Mouse (Mus musculus): ENCODE data around the gene Slc12a9.
A peak's percentile ranks its signal among the peaks of the same experiment; 100 is the strongest.

The Slc12a9 gene

GRCm38 (mm10) chr5:137313466-137314192, 19.8 kb downstream of the Slc12a9 start:
- DNase-seq (ENCODE audit: extremely low read depth, insufficient read length, low spot score) = no peak

- no peak for DNase-seq (ENCODE audit: extremely low read depth, insufficient read length, low spot score)
Measured at GRCm38 (mm10) chr5:137308356-137308755, 25.0 kb downstream of the Slc12a9 start.

- DNase-seq (ENCODE audit: extremely low read depth, insufficient read length, low spot score) = peak; percentile 94
Measured at GRCm38 (mm10) chr5:137307071-137307912, 26.1 kb downstream of the Slc12a9 start, which contains the start of gene Srrt. TSS of gene Srrt (minus strand) at chr5:137307674.

GRCm38 (mm10) chr5:137306439-137307005, 26.9 kb downstream of the Slc12a9 start:
- DNase-seq (ENCODE audit: extremely low read depth, insufficient read length, low spot score) = no peak

- DNase-seq (ENCODE audit: extremely low read depth, insufficient read length, low spot score) = peak; percentile 45
Measured at GRCm38 (mm10) chr5:137305822-137306221, 27.6 kb downstream of the Slc12a9 start.

GRCm38 (mm10) chr5:137304816-137305215, 28.6 kb downstream of the Slc12a9 start:
- no peak for DNase-seq (ENCODE audit: extremely low read depth, insufficient read length, low spot score)

- no peak for DNase-seq (ENCODE audit: extremely low read depth, insufficient read length, low spot score)
Measured at GRCm38 (mm10) chr5:137304165-137304564, 29.2 kb downstream of the Slc12a9 start.

- no peak for DNase-seq (ENCODE audit: extremely low read depth, insufficient read length, low spot score)
Measured at GRCm38 (mm10) chr5:137303609-137304008, 29.8 kb downstream of the Slc12a9 start.

- peak; percentile 34 for DNase-seq (ENCODE audit: extremely low read depth, insufficient read length, low spot score)
Measured at GRCm38 (mm10) chr5:137301253-137301652, 32.1 kb downstream of the Slc12a9 start.

- no peak for DNase-seq (ENCODE audit: extremely low read depth, insufficient read length, low spot score)
Measured at GRCm38 (mm10) chr5:137299240-137299639, 34.2 kb downstream of the Slc12a9 start.

GRCm38 (mm10) chr5:137297126-137297525, 36.3 kb downstream of the Slc12a9 start:
- DNase-seq (ENCODE audit: extremely low read depth, insufficient read length, low spot score) = no peak

- no peak for DNase-seq (ENCODE audit: extremely low read depth, insufficient read length, low spot score)
Measured at GRCm38 (mm10) chr5:137295712-137296111, 37.7 kb downstream of the Slc12a9 start.

GRCm38 (mm10) chr5:137295296-137295695, 38.1 kb downstream of the Slc12a9 start:
- no peak for DNase-seq (ENCODE audit: extremely low read depth, insufficient read length, low spot score)

GRCm38 (mm10) chr5:137294744-137295093, 38.7 kb downstream of the Slc12a9 start:
- no peak for DNase-seq (ENCODE audit: extremely low read depth, insufficient read length, low spot score)

GRCm38 (mm10) chr5:137293839-137294743, 39.3 kb downstream of the Slc12a9 start, which contains the start of gene Ufsp1:
TSS of gene Ufsp1 (plus strand) at chr5:137294629.
- peak; percentile 99 for DNase-seq (ENCODE audit: extremely low read depth, insufficient read length, low spot score)

- peak; percentile 84 for DNase-seq (ENCODE audit: extremely low read depth, insufficient read length, low spot score)
Measured at GRCm38 (mm10) chr5:137293282-137293681, 40.1 kb downstream of the Slc12a9 start.

- no peak for DNase-seq (ENCODE audit: extremely low read depth, insufficient read length, low spot score)
Measured at GRCm38 (mm10) chr5:137291381-137291926, 41.9 kb downstream of the Slc12a9 start.

GRCm38 (mm10) chr5:137290677-137291076, 42.7 kb downstream of the Slc12a9 start:
- DNase-seq (ENCODE audit: extremely low read depth, insufficient read length, low spot score) = peak; percentile 80

- no peak for DNase-seq (ENCODE audit: extremely low read depth, insufficient read length, low spot score)
Measured at GRCm38 (mm10) chr5:137289591-137290365, 43.6 kb downstream of the Slc12a9 start.

All from 3134 (cell line).